Mouse (Mus musculus): ENCODE results near the gene Fbxw4.

The Fbxw4 gene

GRCm38 (mm10) chr19:45615415-45616213 lies 44.5 kb downstream of the Fbxw4 start:
- no peak for DNase-seq (ENCODE audit: low read depth in 2 of 2, low spot score in 2 of 2)

- DNase-seq (ENCODE audit: low read depth in 2 of 2, low spot score in 2 of 2) = no peak
These were observed 45.2 kb downstream of the Fbxw4 start for GRCm38 (mm10) chr19:45614928-45615327.

- DNase-seq (ENCODE audit: low read depth in 2 of 2, low spot score in 2 of 2) = no peak
These were observed 45.7 kb downstream of the Fbxw4 start for GRCm38 (mm10) chr19:45614375-45614774.

- DNase-seq (ENCODE audit: low read depth in 2 of 2, low spot score in 2 of 2) = no peak
These were observed 49.3 kb downstream of the Fbxw4 start for GRCm38 (mm10) chr19:45610823-45611222.

- no peak for DNase-seq (ENCODE audit: low read depth in 2 of 2, low spot score in 2 of 2)
These were observed 51.3 kb downstream of the Fbxw4 start for GRCm38 (mm10) chr19:45608648-45609339.

GRCm38 (mm10) chr19:45607479-45607878 lies 52.6 kb downstream of the Fbxw4 start:
- DNase-seq (ENCODE audit: low read depth in 2 of 2, low spot score in 2 of 2) = no peak

- no peak for DNase-seq (ENCODE audit: low read depth in 2 of 2, low spot score in 2 of 2)
These were observed 53.4 kb downstream of the Fbxw4 start for GRCm38 (mm10) chr19:45606701-45607100.

- no peak for DNase-seq (ENCODE audit: low read depth in 2 of 2, low spot score in 2 of 2)
These were observed 57.5 kb downstream of the Fbxw4 start for GRCm38 (mm10) chr19:45602606-45603005.

- no peak for DNase-seq (ENCODE audit: low read depth in 2 of 2, low spot score in 2 of 2)
These were observed 63.0 kb downstream of the Fbxw4 start for GRCm38 (mm10) chr19:45597106-45597505.

- DNase-seq (ENCODE audit: low read depth in 2 of 2, low spot score in 2 of 2) = no peak
These were observed 63.7 kb downstream of the Fbxw4 start for GRCm38 (mm10) chr19:45596434-45596833.

GRCm38 (mm10) chr19:45596019-45596418 lies 64.1 kb downstream of the Fbxw4 start:
- DNase-seq (ENCODE audit: low read depth in 2 of 2, low spot score in 2 of 2) = no peak

GRCm38 (mm10) chr19:45595481-45595880 lies 64.6 kb downstream of the Fbxw4 start:
- DNase-seq (ENCODE audit: low read depth in 2 of 2, low spot score in 2 of 2) = no peak

- no peak for DNase-seq (ENCODE audit: low read depth in 2 of 2, low spot score in 2 of 2)
These were observed 66.0 kb downstream of the Fbxw4 start for GRCm38 (mm10) chr19:45594079-45594478.

GRCm38 (mm10) chr19:45592916-45593315 lies 67.2 kb downstream of the Fbxw4 start:
- no peak for DNase-seq (ENCODE audit: low read depth in 2 of 2, low spot score in 2 of 2)

GRCm38 (mm10) chr19:45591704-45592103 lies 68.4 kb downstream of the Fbxw4 start:
- DNase-seq (ENCODE audit: low read depth in 2 of 2, low spot score in 2 of 2) = no peak

- DNase-seq (ENCODE audit: low read depth in 2 of 2, low spot score in 2 of 2) = no peak
These were observed 70.4 kb downstream of the Fbxw4 start for GRCm38 (mm10) chr19:45589761-45590160.

- DNase-seq (ENCODE audit: low read depth in 2 of 2, low spot score in 2 of 2) = no peak
These were observed 72.4 kb downstream of the Fbxw4 start for GRCm38 (mm10) chr19:45587509-45588292.

- DNase-seq (ENCODE audit: low read depth in 2 of 2, low spot score in 2 of 2) = no peak
These were observed 73.3 kb downstream of the Fbxw4 start for GRCm38 (mm10) chr19:45586850-45587249.

- no peak for DNase-seq (ENCODE audit: low read depth in 2 of 2, low spot score in 2 of 2)
These were observed 75.1 kb downstream of the Fbxw4 start for GRCm38 (mm10) chr19:45584856-45585620.

GRCm38 (mm10) chr19:45583136-45583535 lies 77.0 kb downstream of the Fbxw4 start:
- no peak for DNase-seq (ENCODE audit: low read depth in 2 of 2, low spot score in 2 of 2)

GRCm38 (mm10) chr19:45582161-45582560 lies 78.0 kb downstream of the Fbxw4 start:
- no peak for DNase-seq (ENCODE audit: low read depth in 2 of 2, low spot score in 2 of 2)

Measured in CD8-positive naive resting alpha-beta T cell, adult 2 months (primary cell).